Mouse (Mus musculus): ENCODE data around the gene Ttc17.

GRCm38 (mm10) chr2:94360398-94360973, 46.0 kb downstream of the Ttc17 start:
- TF ChIP-seq CTCF (conservative IDR thresholded peaks at IDR 0.05; ENCODE audit: insufficient read depth, insufficient read length, low read depth, low read length) (no peak), POLR2A (IDR thresholded peaks at IDR 0.05; ENCODE audit: low read depth, low read length) (no peak)

Data from kidney, adult 2 months (tissue).